Mouse (Mus musculus) lung, adult 2 months (tissue): ENCODE data around the gene Dync2h1. TPM values are rescaled to one million over a fixed set of nuclear protein-coding genes. Genes with fewer than 3 reads are reported as not detected.

ENCODE experiments used
- DNase-seq: peaks from one replicate; pipeline ENCODE4 v3.0.0; 2022
- H3K4me1 ChIP-seq: fragments of 200-500 bp; 2 replicates; pipeline ENCODE4 v1.6.1; 2011; ENCODE audit warnings: low read length; ENCODE audit not compliant: control insufficient read depth, insufficient read depth
- H3K4me3 ChIP-seq: fragments of 200-500 bp; replicated peaks from 2 replicates; pipeline ENCODE3; 2011; ENCODE audit warnings: low read depth, mild to moderate bottlenecking, control low read depth, low read length; ENCODE audit errors: extremely low read depth
- CTCF ChIP-seq: fragments of 200-500 bp; IDR thresholded peaks from 2 replicates; pipeline ENCODE4 v1.5.1; 2011; ENCODE audit warnings: mild to moderate bottlenecking, low read length, control low read depth; ENCODE audit not compliant: insufficient read depth
- POLR2A ChIP-seq: fragments of 200-500 bp; IDR thresholded peaks from 2 replicates; pipeline ENCODE4 v1.6.1; 2011; ENCODE audit warnings: low read depth, mild to moderate bottlenecking, control low read depth, low read length, borderline replicate concordance; ENCODE audit errors: extremely low read depth
- WGBS: fragments of 180-500 bp; shearing (Covaris S2); methylation state at CpG from one replicate; pipeline ENCODE4 v1.1.7; 2018; 5-methylcytosine and 5-hydroxymethylcytosine counted together
- polyA plus RNA-seq: library from polyadenylated mRNA; depleted of rRNA; stranded (reverse); fragments of >200 nt; gene quantifications from 2 replicates; pipeline ENCODE4 v1.2.3, GENCODE M21; 2012

Gene Dync2h1
- polyA plus RNA-seq, 1 experiment: 1.3 TPM

DNA sequence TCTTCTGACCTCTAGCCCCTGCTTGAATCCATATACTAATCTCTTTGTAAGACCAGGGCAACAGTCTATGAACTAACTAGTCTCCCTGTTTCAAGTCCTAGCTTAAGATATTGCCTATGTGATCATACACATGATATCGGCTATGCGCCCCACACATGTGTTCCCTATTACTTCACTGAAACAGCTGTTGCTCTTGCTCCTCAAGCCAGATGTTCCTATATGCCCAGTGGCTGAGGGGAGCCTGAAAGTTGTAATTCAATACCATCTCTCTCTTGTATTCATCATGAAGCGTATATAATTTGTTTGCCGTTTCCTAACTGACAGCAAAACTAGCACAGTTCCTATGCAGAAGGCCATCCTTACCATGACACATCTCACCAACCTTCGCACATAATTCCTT, 23.6 kb downstream of the Dync2h1 start:
- TF ChIP-seq CTCF: no peak
- TF ChIP-seq POLR2A: no peak
- H3K4me3 ChIP-seq: no peak overlapping the region
- 95% methylated on average over 5 of the region's 5 CpGs for WGBS
- no peak for DNase-seq
- no peaks in the 10 kb centered on the region for H3K4me1 ChIP-seq

DNA sequence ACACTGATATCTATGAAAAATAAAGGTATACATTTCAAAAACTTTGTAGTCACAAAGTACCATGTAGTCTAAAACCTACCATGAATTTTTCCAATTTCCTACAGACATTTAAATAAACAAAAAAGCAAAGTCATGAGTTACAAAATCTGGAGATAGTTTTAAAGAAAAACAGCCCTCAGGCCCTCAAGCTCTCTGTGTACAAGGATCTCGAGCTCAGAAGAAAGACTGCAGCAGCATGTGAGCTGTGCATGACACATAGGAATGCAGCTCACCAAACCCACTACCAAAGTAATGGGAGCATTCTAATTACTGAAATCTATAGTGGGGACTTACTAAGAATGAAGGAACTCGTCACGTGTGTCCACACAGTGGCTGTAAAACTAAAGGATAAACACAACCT, 24.5 kb downstream of the Dync2h1 start:
- WGBS: 82% methylated on average over 3 of the region's 3 CpGs
- no peaks in the 10 kb centered on the region for H3K4me1 ChIP-seq
- H3K4me3 ChIP-seq: no peak overlapping the region
- TF ChIP-seq CTCF: no peak
- no peak for TF ChIP-seq POLR2A
- DNase-seq: no peak

DNA sequence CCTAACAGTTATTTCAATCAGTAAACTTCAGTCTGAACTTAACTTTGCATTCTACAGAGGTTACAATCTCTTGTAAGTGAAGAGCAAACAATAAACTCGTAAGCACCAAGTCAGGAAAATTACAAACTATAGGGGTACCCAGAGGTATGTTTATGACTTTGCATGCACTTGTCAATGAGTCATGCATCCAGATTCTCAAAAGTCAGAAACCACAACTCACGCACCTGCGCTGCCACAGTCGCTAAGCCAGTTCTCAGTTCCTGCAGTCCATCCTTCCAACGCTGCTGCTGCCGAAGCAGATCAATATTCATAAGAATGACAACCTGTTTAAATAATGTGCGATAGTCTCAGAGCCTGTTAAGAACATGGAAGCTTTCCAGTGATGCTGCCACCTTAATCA, 25.6 kb downstream of the Dync2h1 start:
- DNase-seq: no peak
- Histone ChIP-seq H3K4me3 (no peak overlapping the region), H3K4me1 (no peaks in the 10 kb centered on the region)
- 92% methylated on average over 7 of the region's 7 CpGs for WGBS
- TF ChIP-seq POLR2A: no peak
- TF ChIP-seq CTCF: no peak

DNA sequence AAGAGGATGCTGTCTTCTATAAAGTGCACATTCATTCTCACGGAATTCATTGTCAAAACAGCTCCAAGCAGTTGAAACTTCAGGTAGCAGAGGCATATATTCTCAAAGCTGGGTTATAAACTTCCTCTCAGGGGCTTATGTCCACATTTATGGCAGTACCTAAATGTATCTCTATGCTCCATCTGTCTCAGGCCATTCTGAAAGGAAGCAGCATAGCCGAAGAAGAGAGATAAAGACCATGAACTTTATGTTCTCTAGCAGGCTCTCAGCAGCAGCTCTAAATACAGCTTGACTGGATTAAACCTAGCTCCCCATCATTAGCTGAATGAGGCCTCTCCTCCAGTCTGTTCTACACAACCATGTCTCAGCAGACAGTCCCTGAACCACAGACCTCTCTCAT, 29.9 kb downstream of the Dync2h1 start:
- DNase-seq: no peak
- H3K4me3 ChIP-seq: no peak overlapping the region
- WGBS: 89% methylated on average over 2 of the region's 2 CpGs
- no peak for TF ChIP-seq POLR2A
- no peak for TF ChIP-seq CTCF
- H3K4me1 ChIP-seq: no peaks in the 10 kb centered on the region

DNA sequence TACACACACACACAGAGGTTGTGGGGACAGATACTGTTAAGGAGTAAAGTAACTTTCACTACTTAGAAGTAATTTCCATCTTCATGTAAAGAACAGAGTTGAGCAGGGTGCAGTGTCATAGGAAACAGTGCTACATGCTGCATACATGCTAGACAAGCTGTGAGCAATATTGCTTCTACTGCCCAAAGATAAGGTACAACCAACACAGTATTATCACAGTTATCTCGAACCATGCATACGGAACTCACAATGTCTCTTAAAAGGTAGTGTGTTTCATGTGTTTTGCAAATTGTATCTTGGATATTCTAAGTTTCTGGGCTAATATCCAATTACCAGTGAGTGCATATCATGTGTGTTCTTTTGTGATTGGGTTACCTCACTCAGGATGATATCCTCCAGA, 61.4 kb downstream of the Dync2h1 start:
- TF ChIP-seq CTCF: no peak
- no peak for TF ChIP-seq POLR2A
- DNase-seq: no peak
- 96% methylated on average over 2 of the region's 2 CpGs for WGBS

DNA sequence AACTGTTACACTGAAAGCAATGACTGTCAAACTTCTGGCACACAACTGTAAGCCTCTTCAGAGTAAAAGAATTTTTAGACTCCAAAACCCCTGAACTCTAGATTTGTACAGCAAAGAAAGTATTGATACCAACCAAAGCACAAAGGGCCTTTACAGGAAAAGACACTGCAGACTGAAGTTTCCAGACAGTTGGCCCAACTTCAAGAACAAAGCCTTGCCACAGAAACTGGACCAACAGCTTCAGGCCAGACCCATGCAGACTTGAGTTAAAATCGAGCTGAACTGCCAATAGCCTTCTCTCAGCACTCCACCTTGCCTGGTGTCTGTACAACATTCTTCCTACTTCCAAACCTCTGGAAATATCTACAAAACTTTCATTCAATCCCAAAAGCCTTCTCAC, 74.1 kb downstream of the Dync2h1 start:
- 45% methylated on average over 1 of the region's 1 CpGs for WGBS
- Histone ChIP-seq H3K4me1 (no peaks in the 10 kb centered on the region), H3K4me3 (no peak overlapping the region)
- DNase-seq: no peak
- no peak for TF ChIP-seq CTCF
- TF ChIP-seq POLR2A: no peak

More for the DNA sequence above, 61.4 kb downstream of the Dync2h1 start:
- Histone ChIP-seq H3K4me3 (no peak overlapping the region), H3K4me1 (no peaks in the 10 kb centered on the region)

DNA sequence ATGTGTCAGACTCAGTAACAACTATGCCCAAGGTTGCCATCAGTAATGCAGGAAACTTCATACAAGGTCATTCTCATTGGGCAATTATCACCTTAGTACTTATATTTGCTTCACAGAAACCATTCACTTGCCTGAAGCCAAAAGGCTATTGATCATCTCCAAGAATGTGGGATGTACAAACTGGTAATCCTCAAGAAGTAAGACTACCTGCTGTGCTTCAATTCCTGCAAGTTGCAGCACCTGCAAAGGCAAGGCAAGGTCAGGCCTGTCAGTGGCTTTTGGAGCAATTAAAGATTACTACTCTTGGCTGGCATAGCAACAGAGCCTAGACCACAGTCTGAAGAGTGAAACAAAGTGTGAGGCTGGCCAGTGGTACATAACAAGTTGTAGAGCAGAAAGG, 82.9 kb downstream of the Dync2h1 start:
- Histone ChIP-seq H3K4me3 (no peak overlapping the region), H3K4me1 (no peaks in the 10 kb centered on the region)
- no peak for TF ChIP-seq CTCF
- no peak for TF ChIP-seq POLR2A
- DNase-seq: no peak

DNA sequence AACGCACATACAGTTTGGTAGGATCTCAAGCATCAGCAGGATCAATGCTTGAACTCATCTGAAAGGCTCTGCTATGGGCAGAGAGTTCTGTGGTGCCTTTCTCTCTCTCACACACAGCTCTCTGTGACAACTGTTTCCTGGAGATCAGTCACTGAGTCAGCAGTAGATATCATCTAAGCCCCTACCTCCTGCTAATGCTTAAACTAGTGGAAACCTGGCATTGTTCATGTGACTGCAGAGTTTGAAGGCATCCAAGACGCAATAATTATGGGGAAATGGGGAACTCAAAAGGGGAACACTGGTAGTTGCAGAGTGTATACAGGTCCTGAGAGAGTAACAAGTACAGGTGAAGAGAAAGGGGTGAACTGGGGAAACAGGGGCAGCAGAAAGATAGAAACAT, 109.6 kb downstream of the Dync2h1 start:
- Histone ChIP-seq H3K4me1 (no peaks in the 10 kb centered on the region), H3K4me3 (no peak overlapping the region)
- 86% methylated on average over 2 of the region's 2 CpGs for WGBS
- DNase-seq: no peak
- TF ChIP-seq CTCF: no peak
- no peak for TF ChIP-seq POLR2A

DNA sequence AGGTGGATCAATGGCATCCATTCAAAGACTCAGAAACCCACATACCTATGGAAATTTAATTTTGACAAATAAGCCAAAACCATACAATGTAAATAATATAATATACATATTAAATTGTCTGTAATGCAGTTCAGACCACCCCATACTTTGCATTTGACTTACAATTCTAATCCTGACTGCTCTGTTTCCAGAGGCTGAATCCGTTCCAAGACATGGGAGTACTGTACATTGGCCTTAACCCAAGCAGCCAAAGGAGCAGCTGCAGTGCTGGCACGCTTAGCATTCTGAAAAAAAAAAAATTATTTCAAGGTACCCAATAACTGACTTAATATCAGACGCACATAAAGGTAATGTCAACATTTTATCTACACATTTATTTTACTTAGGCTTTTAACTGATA, 113.4 kb downstream of the Dync2h1 start:
- 70% methylated on average over 3 of the region's 3 CpGs for WGBS
- no peak for DNase-seq
- TF ChIP-seq CTCF (no peak), POLR2A (no peak)
- Histone ChIP-seq H3K4me3 (no peak overlapping the region), H3K4me1 (no peaks in the 10 kb centered on the region)

DNA sequence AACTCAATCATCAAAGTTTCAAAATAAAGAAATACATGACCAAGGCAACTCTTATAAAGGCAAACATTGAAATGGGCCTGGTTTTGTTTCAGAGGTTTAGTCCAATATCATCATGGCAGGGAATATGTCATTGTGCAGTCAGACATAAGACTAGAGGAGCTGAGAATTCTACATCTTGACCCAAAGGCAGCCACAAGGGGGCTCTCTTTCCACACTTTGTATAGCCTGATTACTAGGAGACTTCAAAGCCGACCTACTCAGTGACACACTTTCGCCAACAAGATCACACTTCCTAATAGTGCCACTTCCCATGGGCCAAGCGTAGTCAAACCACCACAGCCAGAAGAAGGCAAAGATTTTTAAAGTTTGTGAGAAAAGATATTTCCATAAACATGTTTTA, 133.7 kb downstream of the Dync2h1 start:
- WGBS: 73% methylated on average over 3 of the region's 3 CpGs
- H3K4me1 ChIP-seq: no peaks in the 10 kb centered on the region
- TF ChIP-seq CTCF (no peak), POLR2A (no peak)
- DNase-seq: no peak
- H3K4me3 ChIP-seq: no peak overlapping the region

DNA sequence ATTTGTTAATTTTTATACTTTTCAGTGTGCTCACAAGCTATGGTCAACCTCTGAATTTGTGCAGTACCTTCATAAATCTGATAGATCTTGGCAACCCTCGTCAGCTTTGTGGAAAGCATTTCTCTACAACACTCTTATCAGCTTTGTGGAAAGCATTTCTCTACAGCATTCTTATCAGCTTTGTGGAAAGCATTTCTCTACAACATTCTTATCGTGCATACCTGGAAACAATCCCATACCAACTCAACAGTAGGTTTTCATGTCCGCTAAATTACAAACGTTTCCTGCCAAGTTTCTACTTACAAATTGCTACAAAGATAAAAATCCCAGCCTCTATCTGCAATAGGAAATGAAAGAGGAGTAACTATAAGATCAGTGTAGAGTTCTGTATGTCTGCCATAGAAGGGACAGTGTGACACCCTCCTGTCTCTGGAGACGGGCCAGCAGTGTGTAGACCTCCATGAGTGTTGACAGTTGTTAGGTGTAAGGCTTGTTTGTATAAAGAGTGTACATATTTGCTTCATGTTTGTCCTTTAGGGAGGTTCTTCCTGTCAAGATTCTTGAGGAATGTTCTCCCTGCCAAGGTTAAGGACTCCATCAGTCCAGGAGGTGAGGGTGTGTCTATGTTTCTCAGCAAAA, 141.5 kb downstream of the Dync2h1 start:
- Histone ChIP-seq H3K4me1 (no peaks in the 10 kb centered on the region), H3K4me3 (no peak overlapping the region)
- 62% methylated on average over 5 of the region's 5 CpGs for WGBS
- TF ChIP-seq POLR2A: no peak
- DNase-seq: no peak

DNA sequence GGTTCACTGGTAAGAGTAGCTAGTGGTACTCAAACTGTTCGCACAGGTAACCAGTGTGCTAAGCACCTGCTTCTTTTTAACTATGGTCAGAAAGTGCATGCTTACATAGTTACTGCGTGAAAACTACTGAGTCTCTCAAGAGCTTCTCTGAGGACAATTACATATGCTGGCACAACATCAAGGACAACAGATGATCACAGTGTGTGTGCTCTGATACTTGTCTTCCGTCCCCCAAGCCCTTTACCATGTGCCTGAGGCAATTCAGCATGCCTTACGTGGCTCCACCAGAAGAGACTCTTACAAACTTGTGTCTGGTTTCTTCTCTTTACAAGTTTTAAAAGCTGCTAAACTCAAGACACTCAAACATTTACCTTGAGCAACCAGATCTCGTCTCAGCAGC, 143.0 kb downstream of the Dync2h1 start:
- Histone ChIP-seq H3K4me1 (no peaks in the 10 kb centered on the region), H3K4me3 (no peak overlapping the region)
- DNase-seq: no peak
- no peak for TF ChIP-seq CTCF
- no peak for TF ChIP-seq POLR2A
- WGBS: 83% methylated on average over 5 of the region's 5 CpGs
